Mouse (Mus musculus): ENCODE measurements around the gene Pabpc1l.

Gene Pabpc1l

DNA sequence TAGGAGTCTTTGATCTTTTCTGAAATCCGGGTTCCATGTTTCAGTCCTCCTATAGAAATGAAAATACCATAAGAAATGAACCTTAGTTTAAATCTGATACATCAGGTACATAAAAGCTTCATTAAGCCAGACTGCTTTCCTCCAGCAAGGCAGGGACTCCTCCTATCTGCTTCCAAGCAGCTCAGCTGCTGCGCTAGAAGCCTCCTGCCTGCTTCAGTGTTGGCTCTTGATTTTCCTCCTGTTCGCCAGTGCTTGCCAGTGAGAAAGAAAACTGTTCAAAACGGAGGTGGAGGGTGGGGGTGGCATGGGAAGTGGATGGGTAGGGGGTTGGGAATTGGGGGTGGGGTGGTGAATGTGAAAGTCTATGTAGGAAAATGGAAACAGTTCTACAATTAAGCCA, 64.3 kb downstream of the Pabpc1l start:
- DNase-seq: no peak

GRCm38 (mm10) chr2:164094152-164094551, 68.9 kb downstream of the Pabpc1l start:
- DNase-seq: no peak

- DNase-seq: no peak
Observed at GRCm38 (mm10) chr2:164098603-164099250, 73.5 kb downstream of the Pabpc1l start.
